Mouse (Mus musculus) embryo, embryonic 10 days (tissue): Measurements from ENCODE around the gene Rreb1.

Experiments
- DNase-seq: peaks from one replicate; pipeline ENCODE4 v3.0.0-alpha.2; 2015; ENCODE audit warnings: low spot score

Gene Rreb1

DNA sequence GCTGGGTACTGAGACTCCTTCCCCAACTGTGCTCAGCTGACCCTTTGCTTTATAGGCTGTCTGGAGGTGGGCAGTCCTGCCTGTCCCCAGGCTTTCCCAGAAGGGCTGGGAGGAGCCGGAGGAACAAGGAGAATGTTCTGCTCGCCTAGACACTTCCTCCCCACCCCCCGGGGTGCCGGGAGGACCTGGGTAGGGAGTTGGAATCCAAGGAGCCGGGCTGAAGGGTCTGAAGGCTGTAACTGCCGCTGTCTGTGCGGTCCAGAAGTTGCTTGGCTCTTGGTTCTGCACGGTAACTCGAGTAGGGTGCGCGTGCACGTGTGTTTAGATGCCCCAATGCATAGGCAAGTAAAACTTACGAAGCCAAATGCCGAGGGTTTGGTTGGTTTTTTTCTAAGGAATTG, 75.8 kb downstream of the Rreb1 start:
- DNase-seq, result peak; percentile 73

DNA sequence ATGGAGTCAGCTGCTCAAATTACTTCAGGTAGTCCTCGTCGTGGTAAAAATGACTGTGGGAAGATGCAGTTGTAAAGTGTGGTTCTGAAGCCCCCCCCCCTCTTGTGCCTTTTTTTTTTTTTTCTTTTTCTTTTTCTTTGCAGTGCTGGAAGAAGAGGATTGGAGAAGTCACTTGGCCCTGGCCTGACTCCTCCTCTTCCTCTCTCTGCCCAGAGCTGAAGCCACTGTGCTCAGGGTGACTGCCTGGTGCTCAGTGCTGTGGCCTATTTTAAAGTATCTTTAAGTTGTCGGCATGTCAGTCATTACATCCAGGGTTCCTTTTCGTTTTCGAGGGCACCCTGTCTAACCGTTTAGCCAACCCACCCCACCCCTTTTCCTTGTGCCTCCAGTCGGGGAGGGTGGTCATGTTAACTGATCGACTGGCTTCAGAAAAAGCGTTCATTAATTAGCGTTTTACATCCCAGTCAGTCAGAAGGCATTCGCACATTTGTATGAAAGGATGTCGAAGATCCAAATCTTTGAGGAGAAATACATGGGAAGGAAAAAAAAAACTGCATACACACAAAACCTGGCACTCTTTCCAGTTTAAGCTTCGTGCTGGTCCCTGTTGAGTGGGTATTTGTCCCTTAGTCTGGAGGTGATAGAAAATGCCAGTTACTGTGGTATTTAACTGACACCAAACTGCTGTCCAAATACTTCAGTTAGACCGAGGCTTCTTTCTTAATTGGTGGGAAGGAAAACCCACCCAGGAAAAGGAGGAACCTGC, 76.4 kb downstream of the Rreb1 start:
- no peak for DNase-seq

DNA sequence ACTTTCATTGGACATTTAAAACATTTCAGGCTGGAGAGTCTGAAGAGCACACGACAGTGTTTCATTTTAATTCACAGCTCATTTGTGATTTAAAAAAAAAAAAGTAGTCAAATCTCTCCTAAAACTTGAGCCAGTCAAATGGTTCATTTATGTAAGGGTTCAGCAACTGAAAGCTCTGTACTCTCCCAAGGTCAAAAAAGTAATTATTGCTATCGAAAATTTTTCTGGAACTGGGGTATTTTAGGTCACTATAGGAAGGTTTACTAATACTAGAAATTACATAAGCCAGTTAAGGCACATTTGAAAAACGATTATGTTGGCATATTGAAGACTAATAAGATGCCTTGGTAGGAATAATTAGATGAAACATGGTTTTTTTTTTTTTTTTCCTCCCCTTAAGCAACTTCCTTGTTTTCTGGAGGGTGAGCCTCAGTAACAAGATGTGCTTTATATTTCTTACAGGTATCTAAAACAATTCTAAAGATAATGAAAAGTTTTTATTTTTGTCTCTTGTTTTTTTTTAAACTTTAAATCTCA, 77.1 kb downstream of the Rreb1 start:
- DNase-seq, result no peak

DNA sequence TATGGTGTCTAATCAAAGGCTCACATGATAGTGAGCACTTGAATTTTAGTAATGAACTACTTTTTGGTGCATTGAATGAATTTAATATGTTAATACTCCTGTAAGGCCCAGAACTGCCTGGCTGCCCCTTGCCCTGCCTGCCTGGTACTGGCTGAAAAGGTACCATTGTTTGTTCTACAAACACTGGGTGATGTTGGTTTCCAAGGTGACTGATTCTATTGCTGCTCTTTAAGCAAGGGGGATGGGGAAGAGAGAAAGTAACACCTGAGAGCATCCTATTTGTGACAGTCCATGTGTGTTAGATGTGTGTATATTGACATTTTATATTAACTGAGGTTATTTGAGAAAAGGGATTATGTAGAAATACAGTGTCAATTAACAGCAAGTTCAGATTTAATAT, 77.6 kb downstream of the Rreb1 start:
- no peak for DNase-seq

DNA sequence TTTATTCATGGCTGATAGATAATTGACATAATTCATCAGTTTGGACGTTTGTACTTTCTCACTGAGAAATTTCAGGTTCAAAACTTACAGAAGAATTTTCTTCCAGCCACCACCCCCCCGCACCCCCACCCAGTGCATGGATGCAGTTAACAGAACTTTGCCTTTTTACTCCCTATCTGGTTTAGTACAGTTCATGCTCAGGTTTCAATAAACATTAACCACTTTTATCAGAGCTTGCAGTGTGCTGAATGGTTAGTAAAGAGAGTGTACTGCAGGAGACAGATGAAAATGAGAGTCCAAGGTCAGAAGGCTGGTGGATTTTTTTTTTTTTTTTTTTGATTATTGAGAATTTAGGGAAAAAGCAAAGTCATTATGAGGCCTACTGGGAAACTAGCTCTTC, 78.3 kb downstream of the Rreb1 start:
- DNase-seq, result no peak

DNA sequence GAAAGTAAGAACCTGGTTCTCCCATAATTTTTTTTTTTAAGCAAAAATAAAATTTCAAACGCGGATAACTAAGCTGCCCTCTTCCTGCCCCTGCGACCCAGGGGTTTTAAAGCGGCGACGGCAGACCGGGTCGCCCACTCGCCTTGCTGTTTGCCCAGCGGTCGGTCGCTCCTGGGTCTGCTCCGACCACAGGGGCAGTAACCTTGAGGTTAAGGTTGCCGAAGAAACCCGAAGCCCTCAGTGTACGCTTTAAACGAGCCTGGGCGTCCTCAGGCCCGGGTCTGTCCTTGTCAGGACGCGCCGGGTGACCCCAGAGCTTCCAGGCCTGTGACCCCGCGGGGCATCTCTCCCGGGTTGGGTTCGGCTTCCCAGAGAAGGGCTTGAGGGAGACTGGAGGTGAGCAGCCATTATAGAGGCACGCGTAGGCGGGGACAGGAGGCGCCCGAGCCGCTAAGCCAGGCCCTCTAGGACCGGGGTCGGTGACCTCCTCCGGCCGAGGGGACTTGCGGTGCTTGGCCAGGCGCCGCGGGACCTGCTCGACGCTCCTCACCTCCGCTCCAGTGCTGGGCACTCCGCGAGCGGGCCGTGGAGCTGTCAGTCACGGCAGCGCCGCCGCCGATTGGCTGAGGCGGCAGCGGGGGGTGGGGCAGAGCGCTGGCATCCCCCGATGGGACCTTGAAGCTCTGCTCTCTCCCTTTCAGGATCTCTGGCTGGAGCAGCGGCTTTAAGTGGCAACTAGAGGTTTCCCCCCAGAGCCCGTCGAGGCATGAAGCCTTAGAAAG, 79.3 kb downstream of the Rreb1 start:
- DNase-seq, result peak; percentile 93

DNA sequence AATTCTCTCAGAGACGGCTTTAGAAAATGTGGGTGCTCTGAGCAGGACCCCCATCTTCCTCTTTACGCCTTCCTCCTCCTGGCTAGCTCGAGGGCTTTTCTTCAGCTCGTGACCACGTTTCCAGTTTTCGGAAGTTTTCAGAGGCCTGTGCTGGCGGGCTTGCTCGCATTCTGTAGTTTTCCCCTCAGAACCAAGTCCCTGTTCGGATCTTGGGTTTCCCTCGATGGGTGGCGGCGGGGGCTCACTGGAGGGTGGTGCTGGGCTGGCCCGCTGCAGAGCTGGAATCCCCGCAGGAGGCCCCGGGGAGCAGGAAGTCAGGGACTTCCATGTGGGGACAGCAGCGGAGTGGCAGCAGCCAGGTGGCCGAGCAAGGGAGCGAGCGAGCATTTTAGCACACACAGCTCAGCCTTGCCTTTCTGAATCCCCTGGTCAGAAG, 79.9 kb downstream of the Rreb1 start:
- DNase-seq, result peak; percentile 26

DNA sequence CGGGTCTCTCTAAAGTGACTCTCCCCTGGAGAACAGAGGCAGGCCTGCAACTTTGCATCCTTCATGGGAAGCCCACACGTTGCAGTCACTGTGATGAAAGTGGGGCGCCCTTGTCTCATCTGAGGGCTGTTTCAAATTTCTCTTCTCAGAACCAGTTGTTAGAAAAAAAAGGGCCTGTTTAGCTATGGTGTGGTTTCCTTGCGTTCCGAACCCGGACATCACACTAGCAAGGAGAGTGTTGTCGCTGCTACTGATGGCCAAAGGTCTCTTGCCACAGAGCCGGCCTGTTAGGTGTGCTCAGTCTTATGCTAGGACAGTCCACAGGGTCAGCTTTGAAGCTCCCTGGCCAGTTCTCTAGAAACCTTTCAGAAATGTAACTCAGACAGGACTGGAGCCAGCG, 80.3 kb downstream of the Rreb1 start:
- no peak for DNase-seq

DNA sequence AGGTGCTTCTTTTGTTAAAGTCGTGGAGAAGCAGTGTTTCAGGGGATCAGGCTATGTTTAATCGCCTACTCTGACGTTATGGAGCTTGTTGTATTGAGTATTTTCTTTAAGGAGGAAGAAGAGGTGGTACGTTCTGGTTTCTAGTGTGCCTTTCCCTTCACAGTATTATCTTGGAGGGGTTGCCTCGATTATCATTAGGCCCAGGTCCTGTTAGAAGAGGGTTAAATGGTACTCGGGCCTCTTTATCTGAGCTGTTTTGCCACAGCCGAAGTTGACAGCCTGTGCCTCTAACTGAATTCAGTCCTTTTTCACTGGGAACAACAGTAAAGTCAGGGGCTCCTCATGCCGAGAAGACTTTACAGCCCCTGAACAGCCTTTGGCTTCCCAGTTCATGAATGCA, 81.6 kb downstream of the Rreb1 start:
- DNase-seq, result no peak

DNA sequence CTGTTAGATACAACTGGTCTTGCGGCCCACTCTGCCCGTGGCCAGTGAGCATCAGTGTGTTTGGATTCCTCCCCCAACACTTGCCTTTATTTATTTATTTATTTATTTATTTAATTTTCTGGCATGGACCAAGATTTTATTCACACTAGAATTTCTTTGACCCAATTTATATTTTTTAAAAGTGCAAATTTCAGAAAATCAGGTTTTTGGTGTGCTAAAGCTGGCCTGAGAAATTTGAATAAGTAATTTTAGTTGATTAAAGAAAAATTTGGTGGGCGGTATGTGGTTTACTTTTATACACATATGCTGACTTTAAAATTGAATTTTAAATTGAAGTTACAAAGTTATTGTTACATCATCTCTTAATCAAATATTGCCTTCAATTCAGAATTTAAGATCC, 82.0 kb downstream of the Rreb1 start:
- no peak for DNase-seq

DNA sequence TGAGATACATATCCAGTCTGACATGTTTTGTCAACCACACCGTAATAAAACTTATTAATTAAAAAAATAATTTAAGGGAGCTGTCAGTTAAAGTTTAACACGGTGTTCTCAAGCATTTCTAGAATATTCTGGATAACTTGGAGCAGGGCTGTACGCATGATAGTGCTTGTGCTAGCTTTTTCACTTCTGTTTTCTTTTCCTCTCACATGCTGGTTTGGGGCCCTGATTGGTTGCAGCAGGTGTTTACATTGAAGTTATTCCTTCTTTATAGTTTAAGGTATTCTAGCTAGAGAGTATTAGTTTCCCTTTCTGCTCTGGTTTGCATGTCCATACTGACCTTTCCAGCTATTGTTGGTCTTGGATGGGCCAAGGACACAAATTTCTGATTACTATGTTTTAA, 82.6 kb downstream of the Rreb1 start:
- no peak for DNase-seq

DNA sequence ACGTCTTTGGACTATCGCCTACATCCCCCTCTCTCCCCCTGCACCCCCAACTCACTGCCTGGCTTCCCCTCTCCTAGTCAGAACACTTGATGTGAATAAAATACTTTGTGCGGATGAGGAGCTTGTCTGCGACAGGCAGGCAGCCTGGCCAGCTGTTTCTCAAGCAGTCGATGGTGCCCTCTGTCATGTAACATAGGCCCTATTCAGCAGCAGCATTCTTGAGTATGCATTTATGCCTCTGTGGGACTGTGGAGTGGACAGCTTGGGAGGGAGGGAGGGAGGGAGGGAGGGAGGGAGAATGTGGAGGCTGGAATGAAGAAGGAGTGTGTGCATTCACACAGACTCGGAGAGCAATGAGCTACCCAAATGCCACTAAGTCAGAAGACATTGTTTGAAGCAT, 84.3 kb downstream of the Rreb1 start:
- no peak for DNase-seq

DNA sequence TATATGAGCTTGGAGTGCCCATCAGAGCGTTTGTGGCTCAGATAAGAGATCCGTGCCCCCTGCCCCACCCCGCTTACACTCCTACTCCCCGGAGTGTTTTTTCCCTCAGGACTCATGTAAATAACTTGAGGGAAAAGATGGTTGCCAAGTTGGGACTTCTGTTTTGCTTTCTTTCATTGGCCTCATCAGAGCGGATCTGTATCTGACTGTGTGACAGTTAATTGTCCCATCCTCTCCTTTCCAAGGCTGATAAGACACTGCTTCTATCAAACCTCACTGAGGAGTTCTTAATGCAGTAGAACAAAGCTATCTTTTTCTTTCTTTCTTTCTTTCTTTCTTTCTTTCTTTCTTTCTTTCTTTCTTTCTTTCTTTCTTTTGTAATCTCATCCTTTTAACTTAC, 85.4 kb downstream of the Rreb1 start:
- DNase-seq, result no peak

DNA sequence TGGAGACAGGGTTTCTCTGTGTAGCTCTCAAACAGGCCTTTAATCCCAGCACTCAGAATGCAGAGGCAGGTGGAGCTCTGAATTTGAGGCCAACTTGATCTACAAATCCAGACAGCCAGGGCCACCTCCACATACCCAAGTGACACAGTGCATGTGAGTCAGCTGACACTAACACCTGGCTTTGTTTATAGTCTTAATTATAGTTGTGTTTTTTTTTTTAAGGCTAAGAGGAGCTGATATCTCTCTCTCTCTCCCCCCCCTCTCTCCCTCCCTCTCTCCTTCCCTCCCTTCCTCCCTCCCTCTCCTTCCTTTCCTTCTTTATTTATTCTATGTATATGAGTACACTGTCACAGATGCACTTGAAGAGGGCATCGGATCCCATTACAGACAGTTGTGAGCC, 86.5 kb downstream of the Rreb1 start:
- no peak for DNase-seq

DNA sequence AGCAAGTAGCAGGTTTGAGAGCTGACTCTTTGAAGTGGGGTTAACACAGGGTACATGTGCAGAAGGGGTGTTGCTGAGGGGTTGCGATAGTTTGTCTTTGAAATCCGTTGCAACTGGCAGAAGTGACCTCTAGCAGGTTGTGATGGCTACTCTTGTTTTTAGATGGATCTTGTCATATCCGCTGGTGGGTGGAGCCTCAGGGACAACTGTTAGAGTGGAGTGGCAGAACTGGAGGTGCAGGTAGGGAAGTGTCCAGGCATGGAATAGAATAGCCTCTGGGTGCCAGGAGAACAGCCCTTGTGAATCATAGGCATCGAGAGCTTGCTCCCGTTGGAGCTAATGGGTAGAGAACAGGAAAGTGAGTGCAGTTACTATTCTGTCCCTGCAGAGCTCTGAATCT, 88.1 kb downstream of the Rreb1 start:
- DNase-seq, result no peak

DNA sequence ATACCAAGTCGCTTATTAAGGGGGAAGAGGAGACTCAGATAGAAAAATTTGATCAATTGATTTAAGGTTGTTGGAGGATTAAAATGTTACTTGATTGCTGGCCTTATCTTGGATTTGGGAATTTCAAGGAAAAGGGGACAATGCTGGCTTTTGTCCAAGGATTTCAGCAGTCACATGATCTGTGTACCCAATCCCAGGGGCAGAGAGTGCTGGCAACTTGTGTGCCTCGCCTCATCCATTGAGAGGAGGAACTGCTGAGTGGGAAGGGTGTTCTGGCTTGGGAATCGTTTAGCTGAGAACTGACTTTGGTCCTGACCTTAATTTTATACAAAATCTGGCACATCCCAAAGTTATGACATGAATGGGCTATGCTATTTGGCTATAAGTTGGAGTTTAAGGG, 88.6 kb downstream of the Rreb1 start:
- no peak for DNase-seq

DNA sequence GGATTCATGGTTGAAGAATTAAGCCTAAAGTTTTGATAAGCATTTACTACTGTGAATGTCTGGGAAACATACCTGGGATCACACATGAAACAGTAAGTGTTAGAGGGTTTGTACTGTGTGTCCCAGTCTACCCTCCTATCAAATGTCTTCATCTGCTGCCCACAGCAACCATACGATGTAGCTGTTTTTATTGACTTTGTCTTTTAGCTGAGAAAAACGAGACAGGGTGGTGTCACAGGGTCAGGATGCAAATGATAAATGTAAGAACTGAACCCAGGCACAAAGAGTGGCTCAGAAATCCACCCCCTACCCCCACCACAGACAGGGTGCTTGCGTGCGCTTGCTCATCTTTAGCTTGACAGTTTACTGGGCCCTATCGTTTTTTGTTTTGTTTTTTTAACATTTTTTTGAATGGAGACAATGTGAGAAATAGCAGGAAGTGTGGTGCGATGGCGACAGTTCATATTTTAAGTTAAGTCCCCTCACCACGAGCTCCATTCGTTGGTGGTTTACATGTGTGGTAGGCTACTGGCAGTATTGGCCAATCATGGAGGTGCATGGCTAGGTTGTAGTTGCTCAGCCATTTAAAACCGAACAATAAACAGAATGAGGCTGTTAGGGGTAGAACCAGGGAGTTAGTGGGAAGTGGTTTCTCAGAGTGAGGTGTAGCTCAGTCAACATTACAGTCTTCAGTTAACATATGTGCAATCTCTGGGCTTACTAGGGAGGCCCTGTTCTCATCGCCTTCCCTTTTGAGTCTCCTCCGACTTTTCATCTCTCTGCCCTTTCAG, 92.1 kb downstream of the Rreb1 start:
- DNase-seq, result no peak

DNA sequence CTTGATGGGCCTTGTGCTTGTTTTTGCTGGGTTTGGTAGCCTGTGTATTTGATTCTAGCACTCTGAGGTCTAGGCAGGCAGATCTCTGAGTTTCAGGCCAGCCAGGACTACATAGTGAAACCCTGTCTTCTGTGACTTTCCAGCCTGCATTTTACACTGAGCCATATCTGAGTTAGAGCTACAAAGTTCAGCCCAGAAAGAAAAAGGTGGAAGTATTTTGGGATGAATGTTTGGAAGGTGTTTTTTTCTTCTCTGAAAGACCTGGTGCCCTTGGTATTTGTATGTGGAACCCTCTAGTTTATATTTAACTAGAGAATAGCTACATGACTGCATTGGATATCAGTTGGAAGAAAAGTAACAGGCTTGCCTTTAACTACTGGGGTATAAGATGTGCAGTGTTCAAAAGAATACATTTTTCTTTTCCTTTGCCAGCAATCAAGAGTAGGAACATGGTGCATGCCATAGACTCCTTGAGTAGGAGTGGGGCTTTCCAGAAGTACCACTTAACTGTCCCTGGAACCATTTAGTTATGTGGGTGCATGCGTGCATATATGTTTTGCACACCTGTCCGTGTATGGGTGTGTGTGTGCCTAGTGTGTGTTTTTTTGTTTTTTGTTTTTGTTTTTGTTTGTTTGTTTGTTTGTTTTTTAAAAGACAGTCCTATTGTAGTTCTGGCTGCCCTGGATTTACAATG, 94.1 kb downstream of the Rreb1 start:
- no peak for DNase-seq

DNA sequence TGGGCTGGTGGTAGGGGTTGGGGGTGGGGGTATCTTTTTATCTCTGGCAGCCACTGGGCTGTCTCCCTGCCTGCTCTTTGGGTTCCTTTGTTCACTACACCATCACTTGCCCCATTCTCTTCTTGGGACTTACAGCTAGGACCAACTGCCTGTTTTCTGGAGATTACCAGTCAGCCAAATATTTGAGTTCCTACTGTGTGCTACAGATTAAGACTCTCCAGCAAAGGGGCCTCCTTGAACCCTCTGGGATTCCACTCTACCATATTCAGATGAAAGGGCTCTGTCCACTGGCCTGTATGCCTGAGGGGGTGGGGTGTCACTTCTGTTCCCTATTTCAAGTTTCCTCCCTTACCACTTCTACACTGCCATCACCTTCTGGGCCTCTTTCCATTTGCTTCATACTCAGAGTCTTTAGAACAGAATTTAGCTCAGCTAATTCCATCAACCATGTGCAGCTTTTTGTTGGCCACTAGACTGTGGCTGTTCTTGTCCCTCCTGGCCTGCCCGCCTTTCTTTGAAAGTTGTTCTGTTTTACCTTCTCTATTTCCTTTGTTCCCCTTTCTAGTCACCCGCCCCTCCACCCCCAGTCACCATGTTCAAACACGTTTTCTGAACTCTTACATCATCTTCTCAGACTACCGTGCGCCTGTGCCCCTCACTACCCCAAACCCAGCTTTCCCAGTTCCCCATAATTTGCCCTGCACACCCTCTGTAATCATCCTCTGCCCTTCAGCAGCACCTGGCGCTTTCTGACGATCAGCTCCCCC, 95.1 kb downstream of the Rreb1 start:
- DNase-seq, result no peak

DNA sequence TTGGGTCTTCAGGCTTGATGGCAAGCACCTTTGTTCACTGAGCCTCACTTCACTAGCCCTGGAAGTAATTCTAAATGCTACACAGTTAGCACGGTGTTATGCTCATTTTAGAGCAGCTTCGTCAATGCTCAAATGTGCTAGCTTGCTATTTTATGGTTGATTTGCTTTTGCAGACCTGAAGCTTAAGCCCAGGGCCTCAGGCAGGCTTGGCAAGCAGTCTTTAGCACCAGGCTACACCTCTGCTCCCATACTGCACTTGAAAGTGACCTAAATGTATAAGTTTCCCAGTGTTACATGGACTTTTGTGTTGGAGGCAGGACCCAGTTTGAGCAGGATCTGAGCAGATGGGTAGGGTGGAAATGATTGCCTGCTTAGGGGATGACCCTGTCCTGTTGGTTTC, 97.7 kb downstream of the Rreb1 start:
- DNase-seq, result no peak

DNA sequence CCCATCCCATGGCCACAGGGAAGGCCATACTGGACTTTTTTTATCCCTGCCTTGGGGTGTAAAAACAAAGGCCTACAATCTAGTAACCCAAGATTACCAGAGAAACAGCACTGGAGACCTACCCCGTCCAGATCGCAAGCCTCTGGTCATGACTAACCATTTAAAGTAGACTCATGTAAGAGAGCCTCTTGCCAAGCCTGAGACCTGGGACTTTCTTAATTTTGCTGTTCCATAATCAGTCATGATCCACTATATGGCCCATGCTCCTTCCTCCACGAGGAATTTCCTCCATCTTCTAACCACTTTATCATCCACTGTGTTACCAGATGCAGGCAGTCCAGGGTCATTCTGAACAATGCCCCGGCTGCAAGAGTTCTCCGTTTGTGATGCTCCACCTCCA, 98.2 kb downstream of the Rreb1 start:
- no peak for DNase-seq
